Mouse (Mus musculus): ENCODE results near the gene Sprn. TPM values are rescaled to one million over a fixed set of nuclear protein-coding genes. Genes with fewer than 3 reads are reported as not detected.

The Sprn gene
- polyA plus RNA-seq, 1 experiment from 2014 or later: not detected

DNA sequence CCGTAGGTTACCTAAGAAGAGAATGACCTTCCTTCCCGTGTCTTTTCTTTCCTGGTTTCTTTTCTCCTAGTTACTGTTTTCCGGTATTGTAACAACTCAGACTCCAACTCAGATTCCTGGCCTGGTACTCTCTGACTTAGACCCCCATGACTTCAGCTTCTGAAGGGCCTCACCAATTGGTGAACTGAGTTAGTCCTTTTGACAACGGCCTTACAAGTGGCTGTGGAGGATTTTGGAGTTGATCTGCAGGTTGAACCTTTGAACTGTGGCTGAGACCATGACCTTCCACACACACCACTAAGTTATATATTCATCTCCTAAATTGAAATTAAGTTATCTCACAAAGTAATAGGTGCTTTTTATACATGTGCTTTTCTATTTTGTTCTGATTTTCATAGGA lies 29.5 kb upstream of the Sprn start:
- Histone ChIP-seq H3K9me3 (replicated peaks) (no peaks in the 10 kb centered on the region), H3K27ac (no peak overlapping the region), H3K4me3 (no peak overlapping the region), H3K4me1 (no peaks in the 10 kb centered on the region), H3K9ac (no peak overlapping the region), H3K27me3 (replicated peaks) (no peaks in the 10 kb centered on the region; the same call in 1 of the 2 replicates), H3K36me3 (no peaks in the 10 kb centered on the region), H3K4me2 (no peak overlapping the region)
- WGBS (ENCODE audit: insufficient replicate concordance): 65% methylated on average over 4 of the region's 4 CpGs
- no peak for ATAC-seq

DNA sequence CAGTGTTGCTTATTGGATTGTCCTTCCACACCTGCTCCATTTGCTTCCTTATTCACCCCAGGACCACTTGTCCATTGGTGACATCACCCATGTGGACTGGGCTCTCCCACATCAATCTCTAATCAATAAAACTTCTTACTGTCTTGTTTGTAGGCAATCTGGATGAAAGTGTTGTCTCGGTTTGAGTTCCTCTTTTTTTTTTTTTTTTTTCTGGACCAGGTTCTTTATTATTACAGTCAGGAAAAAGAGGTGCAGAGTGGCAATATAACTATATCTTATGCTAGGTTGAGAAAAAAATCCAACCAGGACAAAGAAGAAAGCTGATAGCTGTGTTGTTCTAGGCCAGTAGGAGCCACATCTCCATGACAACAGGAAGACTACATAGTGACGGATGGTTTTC lies 26.0 kb upstream of the Sprn start:
- no peak overlapping the region for H3K9ac ChIP-seq
- no peaks in the 10 kb centered on the region for H3K9me3 ChIP-seq (replicated peaks)
- H3K4me1 ChIP-seq: no peaks in the 10 kb centered on the region
- no peak overlapping the region for H3K27ac ChIP-seq
- H3K27me3 ChIP-seq (replicated peaks): no peaks in the 10 kb centered on the region; the same call in 1 of the 2 replicates
- no peak overlapping the region for H3K4me2 ChIP-seq
- no peaks in the 10 kb centered on the region for H3K36me3 ChIP-seq
- no peak for ATAC-seq
- 44% methylated on average over 2 of the region's 2 CpGs for WGBS (ENCODE audit: insufficient replicate concordance)
- no peak overlapping the region for H3K4me3 ChIP-seq

DNA sequence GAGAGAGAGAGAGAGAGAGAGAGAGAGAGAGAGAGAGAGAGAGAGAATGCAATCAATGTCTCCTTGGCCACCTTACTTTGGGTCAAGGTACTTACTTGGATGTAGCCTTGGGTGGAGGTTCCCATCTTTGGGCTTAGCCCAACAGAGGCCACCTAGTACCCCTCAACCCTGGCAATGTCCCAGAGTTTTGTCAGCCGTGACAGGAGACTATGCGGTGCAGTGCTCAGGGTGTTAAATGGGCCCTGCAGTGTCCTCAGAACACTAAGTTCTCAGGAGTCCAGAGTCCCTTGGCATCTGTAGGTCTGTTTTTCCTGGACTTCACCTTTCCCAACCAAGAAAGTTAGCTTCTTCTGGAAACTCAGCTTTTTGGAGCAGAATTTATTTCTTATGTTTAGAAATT lies 24.5 kb upstream of the Sprn start:
- Histone ChIP-seq H3K9ac (no peak overlapping the region), H3K27me3 (replicated peaks) (no peaks in the 10 kb centered on the region), H3K27ac (no peak overlapping the region), H3K4me1 (no peaks in the 10 kb centered on the region), H3K4me3 (no peak overlapping the region), H3K9me3 (replicated peaks) (no peaks in the 10 kb centered on the region), H3K36me3 (no peaks in the 10 kb centered on the region), H3K4me2 (no peak overlapping the region)
- no peak for ATAC-seq
- 79% methylated on average over 2 of the region's 2 CpGs for WGBS (ENCODE audit: insufficient replicate concordance)

DNA sequence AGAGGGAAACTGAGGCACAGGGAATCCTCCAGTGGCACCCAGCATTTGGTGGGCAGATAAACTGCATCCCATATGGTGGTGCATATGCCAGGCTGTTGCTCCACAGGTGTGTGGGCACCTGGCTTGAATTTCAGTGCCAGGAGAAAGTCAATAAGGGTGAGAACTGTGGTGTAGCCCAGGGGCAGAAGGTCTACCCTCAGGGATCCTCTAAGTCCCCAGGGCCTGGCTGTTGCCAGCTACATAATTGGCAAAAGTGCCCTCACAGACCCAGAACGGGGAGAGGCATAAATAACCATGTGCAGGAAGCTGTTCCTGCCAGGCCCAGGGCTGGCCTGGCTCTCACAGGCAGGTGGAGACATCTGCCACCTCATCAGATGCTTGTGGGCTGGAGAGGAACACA lies 18.3 kb upstream of the Sprn start, which contains the start of gene Olfr523:
Olfr523 (plus strand) TSS at position 282 of the 400 bp plus-strand sequence.
- H3K4me1 ChIP-seq: no peaks in the 10 kb centered on the region
- H3K9ac ChIP-seq: no peak within 1 kb of the TSS
- H3K36me3 ChIP-seq: no peaks in the 10 kb centered on the region
- WGBS (ENCODE audit: insufficient replicate concordance): 39% methylated on average over 1 of the region's 1 CpGs
- no peak within 1 kb of the TSS for H3K4me3 ChIP-seq
- H3K4me2 ChIP-seq: no peak within 1 kb of the TSS
- H3K9me3 ChIP-seq (replicated peaks): no peaks in the 10 kb centered on the region
- H3K27me3 ChIP-seq (replicated peaks): no peaks in the 10 kb centered on the region
- no peak for ATAC-seq
- H3K27ac ChIP-seq: no peak within 1 kb of the TSS

DNA sequence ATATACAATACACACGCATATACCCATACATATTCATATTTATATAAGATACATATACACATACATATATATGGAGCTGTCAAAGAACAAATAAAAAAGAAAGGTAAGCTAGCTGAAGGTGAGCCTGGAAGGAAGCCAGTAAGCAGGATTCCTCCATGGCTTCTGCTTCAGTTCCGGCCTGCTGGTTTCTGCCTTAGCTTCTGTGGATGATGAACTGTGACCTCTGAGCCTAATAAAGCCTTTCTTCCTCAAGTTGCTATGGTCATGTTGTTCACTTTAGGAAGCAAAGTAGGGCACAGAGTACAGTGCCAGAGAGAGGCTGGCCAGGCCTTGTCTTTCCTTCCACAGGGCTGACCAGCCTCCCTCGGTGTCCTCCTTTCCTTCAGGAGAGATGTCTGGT lies 16.2 kb upstream of the Sprn start:
- Histone ChIP-seq H3K27me3 (replicated peaks) (no peaks in the 10 kb centered on the region), H3K9ac (no peak overlapping the region), H3K36me3 (no peaks in the 10 kb centered on the region), H3K9me3 (replicated peaks) (no peaks in the 10 kb centered on the region), H3K4me3 (no peak overlapping the region), H3K27ac (no peak overlapping the region), H3K4me1 (no peaks in the 10 kb centered on the region), H3K4me2 (no peak overlapping the region)
- WGBS (ENCODE audit: insufficient replicate concordance): 80% methylated on average over 3 of the region's 3 CpGs
- ATAC-seq: no peak

DNA sequence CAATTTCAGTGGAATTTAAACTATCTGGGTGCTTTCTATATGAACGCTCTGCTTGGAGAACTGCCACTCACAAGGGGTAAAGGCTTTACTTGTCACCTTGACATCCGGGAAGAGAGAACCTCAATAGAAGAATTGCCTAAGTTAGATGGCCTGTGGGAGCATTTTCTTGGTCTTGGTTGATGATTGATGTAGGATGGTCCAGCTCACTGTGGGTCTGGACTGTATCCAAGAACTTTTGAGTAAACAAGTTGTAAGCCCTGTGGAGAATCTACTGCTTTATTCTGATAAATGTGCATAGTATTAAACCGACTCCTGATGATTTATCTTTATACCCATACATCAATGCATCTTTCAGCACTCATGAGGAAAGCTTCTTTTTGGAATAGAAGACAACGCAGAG lies 14.7 kb upstream of the Sprn start:
- Histone ChIP-seq H3K4me2 (no peak overlapping the region), H3K27ac (no peak overlapping the region), H3K27me3 (replicated peaks) (no peaks in the 10 kb centered on the region), H3K36me3 (no peaks in the 10 kb centered on the region), H3K4me3 (no peak overlapping the region), H3K4me1 (no peaks in the 10 kb centered on the region), H3K9ac (no peak overlapping the region), H3K9me3 (replicated peaks) (no peaks in the 10 kb centered on the region)
- no peak for ATAC-seq
- WGBS (ENCODE audit: insufficient replicate concordance): 65% methylated on average over 4 of the region's 4 CpGs

DNA sequence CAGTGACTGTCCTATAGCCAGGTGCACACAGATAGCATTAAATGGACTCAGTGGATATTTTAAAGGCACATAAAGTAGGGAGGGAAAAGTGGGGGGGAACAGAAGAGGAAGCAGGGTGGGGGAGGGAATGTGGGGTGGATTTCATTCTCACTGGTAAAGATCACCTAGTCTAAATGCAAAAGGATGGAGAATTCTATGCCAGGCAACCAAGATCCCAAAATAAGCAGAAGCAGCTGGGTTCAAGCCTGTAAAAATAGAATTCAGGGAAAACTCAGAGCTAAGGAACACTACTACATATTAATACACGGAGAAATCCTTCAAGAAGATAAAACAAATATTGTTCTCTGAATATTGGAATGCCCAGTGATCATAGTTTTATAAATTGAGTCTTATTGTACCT lies 13.3 kb upstream of the Sprn start:
- H3K9ac ChIP-seq: no peak overlapping the region
- no peaks in the 10 kb centered on the region for H3K9me3 ChIP-seq (replicated peaks)
- no peak overlapping the region for H3K4me2 ChIP-seq
- H3K4me1 ChIP-seq: no peaks in the 10 kb centered on the region
- 54% methylated on average over 1 of the region's 1 CpGs for WGBS (ENCODE audit: insufficient replicate concordance)
- no peak overlapping the region for H3K4me3 ChIP-seq
- H3K27me3 ChIP-seq (replicated peaks): no peaks in the 10 kb centered on the region
- no peak for ATAC-seq
- H3K27ac ChIP-seq: no peak overlapping the region
- H3K36me3 ChIP-seq: no peaks in the 10 kb centered on the region

DNA sequence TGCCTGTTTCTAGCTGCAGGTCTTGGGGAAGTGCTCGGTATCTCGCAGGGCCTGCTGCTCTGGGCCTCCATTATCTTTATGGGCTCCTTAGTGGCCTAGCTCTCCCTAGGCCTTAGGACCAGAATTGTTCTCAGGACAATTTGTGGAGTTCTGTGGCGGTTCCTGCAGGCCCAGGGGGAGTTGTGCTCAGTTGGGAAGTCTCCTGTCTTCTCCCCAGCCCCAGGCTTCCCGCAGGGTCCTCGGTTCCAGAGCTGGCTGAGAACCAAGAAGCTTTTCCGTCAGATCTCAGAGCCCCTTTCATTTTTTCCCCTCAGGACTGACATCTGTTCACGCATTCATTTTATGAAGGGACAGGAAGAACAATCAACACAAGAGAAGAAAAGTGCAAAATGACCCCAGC lies 10.0 kb upstream of the Sprn start, which contains the start of gene Olfr522:
Olfr522 (minus strand) TSS at position 101 of the 400 bp plus-strand sequence.
- Histone ChIP-seq H3K27ac (no peak within 1 kb of the TSS), H3K4me1 (no peaks in the 10 kb centered on the region), H3K4me3 (no peak within 1 kb of the TSS), H3K9me3 (replicated peaks) (no peaks in the 10 kb centered on the region), H3K36me3 (no peaks in the 10 kb centered on the region), H3K9ac (no peak within 1 kb of the TSS), H3K27me3 (replicated peaks) (no peaks in the 10 kb centered on the region), H3K4me2 (no peak within 1 kb of the TSS)
- no peak for ATAC-seq
- 54% methylated on average over 7 of the region's 7 CpGs for WGBS (ENCODE audit: insufficient replicate concordance)

DNA sequence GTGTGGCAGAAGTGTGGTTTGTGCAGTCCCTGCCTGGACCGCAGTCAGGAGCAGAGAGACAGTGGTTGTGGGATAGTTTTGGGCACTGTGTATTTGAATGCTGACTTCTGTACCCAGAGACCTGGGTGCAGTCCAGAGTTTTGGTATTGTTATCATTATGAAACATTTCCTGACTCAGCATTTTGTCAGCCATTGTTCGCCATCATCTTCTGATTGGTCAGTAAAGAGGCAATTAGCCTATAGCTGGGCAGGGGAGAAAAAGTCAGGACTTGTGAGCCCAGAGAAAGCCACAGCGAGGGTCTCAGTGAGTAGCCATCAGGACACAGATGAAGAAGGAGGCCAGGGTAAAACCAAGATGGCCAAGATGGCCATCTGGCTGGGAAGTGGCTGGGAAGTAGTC lies 5.7 kb upstream of the Sprn start:
- Histone ChIP-seq H3K27ac (no peak overlapping the region), H3K36me3 (no peaks in the 10 kb centered on the region), H3K4me1 (no peaks in the 10 kb centered on the region), H3K4me3 (no peak overlapping the region), H3K4me2 (no peak overlapping the region), H3K27me3 (replicated peaks) (peaks cover 22% of the 10 kb centered on the region), H3K9me3 (replicated peaks) (no peaks in the 10 kb centered on the region), H3K9ac (no peak overlapping the region)
- WGBS (ENCODE audit: insufficient replicate concordance): 58% methylated on average over 3 of the region's 3 CpGs
- no peak for ATAC-seq

DNA sequence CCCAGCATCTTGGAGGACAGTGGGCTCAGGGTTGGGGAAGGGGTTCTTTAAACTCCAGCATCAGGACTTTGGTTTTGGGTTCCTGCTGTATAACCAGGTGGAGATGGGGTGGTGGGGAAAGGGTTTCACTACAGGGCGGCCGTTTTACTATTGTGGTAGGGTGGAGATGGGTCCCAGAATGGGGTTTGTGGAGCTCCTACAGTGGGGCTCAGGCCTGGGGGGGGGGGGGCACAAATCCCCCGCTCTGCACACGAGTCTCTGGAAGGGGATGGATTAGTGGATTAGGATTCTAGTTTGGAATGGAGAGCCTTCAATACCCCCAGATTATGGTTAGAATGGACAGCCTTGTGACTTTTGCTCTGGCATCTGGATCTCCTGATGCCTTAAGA lies 854 bp downstream of the Sprn start:
- ATAC-seq: no peak
- peak overlapping the region; percentile 10; the same call in 1 of the 2 replicates for H3K4me2 ChIP-seq
- 18% methylated on average over 4 of the region's 4 CpGs for WGBS (ENCODE audit: insufficient replicate concordance)

DNA sequence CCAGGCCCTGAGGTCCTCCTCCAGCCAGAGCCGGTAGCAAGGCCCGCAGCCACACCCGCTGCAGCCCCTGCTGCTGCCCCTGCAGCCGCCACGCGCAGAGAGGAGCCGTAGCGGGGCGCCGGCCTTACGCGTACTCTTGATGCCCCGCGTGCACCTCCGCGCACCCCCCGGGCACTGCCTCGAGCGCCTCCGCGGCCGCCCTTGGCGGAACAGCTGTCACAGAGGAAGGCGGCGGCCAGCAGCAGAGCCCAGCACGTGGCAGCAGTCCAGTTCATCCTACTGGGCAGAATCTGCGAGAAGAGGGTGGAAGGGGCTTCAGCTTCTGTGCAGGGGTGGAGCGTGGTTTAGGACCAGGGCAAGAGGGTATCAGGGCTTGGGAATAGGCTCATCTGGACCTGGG lies 1.3 kb downstream of the Sprn start:
- H3K27me3 ChIP-seq (replicated peaks): peaks cover 58% of the 10 kb centered on the region
- no peak overlapping the region for H3K9ac ChIP-seq
- no peaks in the 10 kb centered on the region for H3K9me3 ChIP-seq (replicated peaks)
- H3K4me2 ChIP-seq: 0 out of 2 replicates have a peak overlapping the region, but pooled peaks have one; percentile 19
- H3K27ac ChIP-seq: no peak overlapping the region
- no peak overlapping the region for H3K4me3 ChIP-seq
- no peaks in the 10 kb centered on the region for H3K4me1 ChIP-seq
- no peaks in the 10 kb centered on the region; the same call in none of the 2 replicates for H3K36me3 ChIP-seq
- ATAC-seq: no peak
- WGBS (ENCODE audit: insufficient replicate concordance): 15% methylated on average over 28 of the region's 28 CpGs

More for the DNA sequence above, 854 bp downstream of the Sprn start:
- Histone ChIP-seq H3K9me3 (replicated peaks) (no peaks in the 10 kb centered on the region), H3K4me1 (no peaks in the 10 kb centered on the region), H3K27ac (no peak overlapping the region), H3K9ac (no peak overlapping the region), H3K27me3 (replicated peaks) (peaks cover 62% of the 10 kb centered on the region), H3K4me3 (no peak overlapping the region), H3K36me3 (no peaks in the 10 kb centered on the region; the same call in none of the 2 replicates)

DNA sequence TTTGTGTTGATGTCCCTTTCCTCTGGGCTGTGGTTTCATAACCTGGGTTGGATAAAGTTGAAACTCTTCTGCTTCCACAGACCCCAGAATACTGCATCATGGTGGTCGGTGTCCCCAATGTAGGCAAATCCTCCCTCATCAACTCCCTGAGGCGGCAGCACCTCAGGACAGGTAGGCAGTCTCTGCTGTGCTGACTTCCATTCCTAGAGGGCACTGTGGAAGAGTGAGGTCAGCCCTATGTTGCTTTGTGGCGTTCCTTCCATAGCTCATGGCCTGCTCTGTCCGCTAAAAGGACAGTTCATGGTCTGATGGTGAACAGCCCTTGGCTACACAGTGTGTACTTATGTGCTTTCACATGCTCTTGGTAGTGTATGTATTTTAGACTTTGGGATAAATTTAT lies 10.1 kb downstream of the Sprn start:
- Histone ChIP-seq H3K36me3 (peaks cover 22% of the 10 kb centered on the region), H3K4me2 (no peak overlapping the region), H3K4me1 (0 out of 2 replicates have a peak, but pooled peaks cover 4% of the 10 kb centered on the region), H3K27ac (no peak overlapping the region), H3K9ac (no peak overlapping the region), H3K27me3 (replicated peaks) (no peaks in the 10 kb centered on the region), H3K4me3 (no peak overlapping the region), H3K9me3 (replicated peaks) (no peaks in the 10 kb centered on the region)
- 74% methylated on average over 4 of the region's 4 CpGs for WGBS (ENCODE audit: insufficient replicate concordance)
- no peak for ATAC-seq

DNA sequence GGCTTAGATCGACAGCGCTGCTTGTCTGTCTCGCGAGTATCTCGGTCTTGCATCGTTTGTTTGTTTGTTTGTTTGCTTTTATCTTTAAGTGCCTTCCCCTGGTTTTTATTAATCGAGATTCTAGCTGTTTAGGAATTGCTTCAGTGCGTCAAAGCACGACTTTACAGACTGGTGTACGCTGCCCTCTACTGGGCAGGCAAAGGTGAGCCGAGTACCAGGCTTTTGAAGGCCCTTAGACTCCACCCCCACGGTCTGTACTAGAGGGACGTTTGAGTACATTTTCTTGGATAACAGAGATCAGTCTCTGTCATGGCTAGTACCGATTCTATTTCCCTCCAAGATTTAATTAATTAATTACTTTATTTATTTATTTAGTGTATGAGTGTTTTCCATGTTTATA lies 13.3 kb downstream of the Sprn start:
- 5% methylated on average over 14 of the region's 14 CpGs for WGBS (ENCODE audit: insufficient replicate concordance)
- Histone ChIP-seq H3K27me3 (replicated peaks) (no peaks in the 10 kb centered on the region), H3K9me3 (replicated peaks) (no peaks in the 10 kb centered on the region), H3K4me2 (0 out of 2 replicates have a peak overlapping the region, but pooled peaks have one; percentile 10), H3K4me1 (peaks cover 14% of the 10 kb centered on the region), H3K4me3 (no peak overlapping the region), H3K9ac (no peak overlapping the region), H3K36me3 (peaks cover 11% of the 10 kb centered on the region), H3K27ac (no peak overlapping the region)
- ATAC-seq: no peak
